Mouse (Mus musculus): ENCODE data around the gene Yipf7. TPM values are rescaled to one million over a fixed set of nuclear protein-coding genes. Genes with fewer than 3 reads are reported as not detected.

Yipf7 gene
- not detected for total RNA-seq (2023)

DNA sequence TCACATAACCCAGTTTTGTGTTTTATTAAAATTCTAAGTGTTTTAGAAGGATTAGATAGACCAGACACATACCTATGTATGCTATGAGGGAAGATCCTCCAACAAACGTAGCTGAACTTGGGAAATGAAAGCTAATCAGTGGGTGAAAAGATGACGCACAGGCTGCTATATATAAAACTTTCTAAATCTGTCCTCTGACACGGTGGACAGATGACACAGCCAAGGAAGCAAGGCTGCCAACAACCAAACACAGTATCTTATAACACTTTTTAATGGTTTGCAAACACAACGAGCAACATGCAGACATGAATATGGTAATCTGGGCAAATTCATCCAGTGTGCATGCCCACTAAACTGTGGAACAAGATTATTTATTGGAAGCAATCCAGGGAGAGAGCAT lies at the start of gene Yipf7:
TSS of gene Yipf7 (minus strand) at position 160 of the 400 bp plus-strand sequence.

DNA sequence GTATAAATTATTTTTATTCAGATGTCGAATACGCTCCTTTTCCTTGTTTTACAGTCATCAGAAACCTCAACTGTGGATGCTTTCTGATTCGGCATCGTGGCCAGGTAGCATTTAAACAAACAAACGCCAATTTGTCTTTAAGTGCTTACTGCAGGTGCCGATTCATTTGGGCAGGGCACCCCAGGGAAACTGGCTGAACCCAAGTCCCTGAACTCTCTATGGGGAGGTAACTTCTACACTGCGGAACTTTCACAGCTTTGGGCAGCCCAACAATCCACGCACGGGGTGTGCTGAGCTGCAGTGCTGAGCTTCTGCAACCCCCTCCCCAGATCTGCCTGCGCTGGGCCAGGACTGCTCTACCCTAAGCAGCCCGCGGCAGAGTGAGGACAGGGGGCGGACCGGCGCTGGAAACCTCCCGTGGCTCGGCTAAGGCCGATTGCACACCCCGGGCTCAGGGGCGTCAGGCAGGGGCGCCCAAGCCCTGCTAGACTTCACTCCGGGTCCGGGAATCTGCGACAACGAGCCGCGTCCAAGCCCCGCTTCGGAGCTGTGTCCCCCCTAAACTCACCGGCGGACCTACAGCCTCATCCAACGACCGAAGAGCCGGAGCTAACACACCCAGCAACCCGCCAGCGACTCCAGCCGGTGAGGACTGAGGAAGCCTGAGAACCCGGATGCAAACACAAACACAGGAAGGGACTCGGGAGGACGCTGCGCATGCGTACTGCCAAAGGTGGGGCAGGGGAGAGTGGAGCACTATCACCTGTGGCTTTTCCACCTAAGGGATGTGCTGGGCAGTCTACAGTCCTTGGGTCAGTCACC lies 49.4 kb upstream of the Yipf7 start, which contains the start of gene Gnpda2:
TSS of gene Gnpda2 (minus strand) at position 701 of the 822 bp plus-strand sequence.

DNA sequence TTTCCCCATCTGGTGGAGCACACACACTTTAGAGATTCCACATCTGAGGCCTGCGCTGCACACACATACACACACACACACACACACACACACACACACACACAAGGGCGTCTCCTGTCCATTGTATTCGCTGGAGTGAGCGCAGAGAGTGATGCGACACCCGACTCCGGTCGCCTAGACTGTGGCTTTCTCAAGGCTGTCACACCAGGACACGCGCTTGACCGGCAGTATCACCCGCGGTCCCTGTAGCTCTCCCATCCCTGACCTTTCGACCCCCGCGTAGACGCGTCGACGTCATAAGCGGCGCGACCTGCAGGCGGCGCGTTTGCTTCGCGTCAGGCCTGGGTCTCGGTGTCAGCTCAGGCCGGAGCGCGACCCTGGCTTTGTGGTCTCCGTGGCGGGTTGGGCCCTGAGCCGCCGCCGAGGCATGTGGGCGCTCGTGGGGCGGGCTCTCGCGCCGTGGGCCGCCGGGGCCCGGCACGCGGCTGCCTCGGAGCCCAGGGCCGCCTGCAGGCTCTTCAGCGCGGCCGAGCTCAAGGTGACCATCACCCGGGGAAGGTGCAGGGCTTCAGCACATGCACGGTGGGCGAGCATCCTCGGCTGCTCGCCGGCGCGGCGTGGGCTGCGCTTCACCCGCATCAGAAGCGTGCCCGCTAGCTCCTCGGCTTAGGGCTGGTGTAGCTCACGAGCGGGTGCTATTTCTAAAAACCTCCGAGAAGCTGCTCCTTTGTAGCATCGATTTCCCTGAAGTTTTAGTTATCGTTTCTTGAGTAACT lies 14.4 kb upstream of the Yipf7 start, which contains the start of gene Guf1:
TSS of gene Guf1 (plus strand) at position 296 of the 776 bp plus-strand sequence.

Other genes starting within 250 kb of the Yipf7 start
- not detected for gene Kctd8, start 201.0 kb downstream of the Yipf7 start, total RNA-seq (2023)
- 1 to 10 TPM; 8.3 to 8.8 TPM for gene Guf1, start 14.3 kb upstream of the Yipf7 start, total RNA-seq (2023)
- gene Gnpda2, start 49.7 kb upstream of the Yipf7 start, total RNA-seq (2023): 1 to 10 TPM; 4.6 to 5.5 TPM

Data from neutrophil, adult 83 days (primary cell).